Mouse (Mus musculus) hindbrain, embryonic 11.5 days (tissue): ENCODE data around the gene Sema4g. TPM values are rescaled to one million over a fixed set of nuclear protein-coding genes. Genes with fewer than 3 reads are reported as not detected.
A peak's percentile ranks its signal among the peaks of the same experiment; 100 is the strongest.

Source experiments
- ATAC-seq: fragments of 200-750 bp; cut with Nextera tagmentation; 2 replicates; pipeline ENCODE4 v1.8.0; 2017; ENCODE audit warnings: mild to moderate bottlenecking, moderate TSS enrichment, moderate library complexity; ENCODE audit not compliant: low FRiP score
- DNase-seq: peaks from one replicate; pipeline ENCODE4 v3.0.0-alpha.2; 2015; ENCODE audit warnings: low spot score
- H3K27ac ChIP-seq: fragments of 300-500 bp; sonication (generic); 2 replicates; pipeline ENCODE4 v1.5.1; 2014; ENCODE audit warnings: mild to moderate bottlenecking, low read depth, low read length
- H3K27me3 ChIP-seq: fragments of 300-500 bp; sonication (generic); 2 replicates; pipeline ENCODE4 v1.6.1; 2014; ENCODE audit warnings: mild to moderate bottlenecking, low read length, moderate library complexity, mixed read lengths; ENCODE audit not compliant: control insufficient read depth, insufficient read depth
- H3K36me3 ChIP-seq: fragments of 300-500 bp; sonication (generic); 2 replicates; pipeline ENCODE4 v1.6.1; 2014; ENCODE audit warnings: mild to moderate bottlenecking, low read length, moderate library complexity, mixed read lengths; ENCODE audit not compliant: control insufficient read depth, insufficient read depth
- H3K4me1 ChIP-seq: fragments of 300-500 bp; sonication (generic); replicated peaks from 2 replicates; pipeline ENCODE4 v1.6.1; 2014; ENCODE audit warnings: low read length, mixed read lengths; ENCODE audit not compliant: control insufficient read depth, insufficient read depth
- H3K4me2 ChIP-seq: fragments of 300-500 bp; sonication (generic); replicated peaks from 2 replicates; pipeline ENCODE4 v1.6.1; 2014; ENCODE audit warnings: mild to moderate bottlenecking, low read depth, low read length
- H3K4me3 ChIP-seq: fragments of 300-500 bp; sonication (generic); 2 replicates; pipeline ENCODE4 v1.5.1; 2014; ENCODE audit warnings: low read depth, low read length
- H3K9ac ChIP-seq: fragments of 300-500 bp; sonication (generic); 2 replicates; pipeline ENCODE4 v1.6.1; 2014; ENCODE audit warnings: low read depth, low read length
- H3K9me3 ChIP-seq: fragments of 300-500 bp; sonication (generic); 2 replicates; pipeline ENCODE4 v1.6.1; 2016; ENCODE audit warnings: low read length; ENCODE audit not compliant: control insufficient read depth
- WGBS: fragments of 180-500 bp; shearing (Covaris S2); extraction: QIAGEN DNeasy Blood & Tissue Kit; methylation state at CpG from one replicate; pipeline ENCODE4 v1.1.7; 2014; 5-methylcytosine and 5-hydroxymethylcytosine counted together
- polyA plus RNA-seq: library from polyadenylated mRNA; unstranded; fragments of >200 nt; fragmentation: Nextera tagmentation; extraction: Ambion mirVana; gene quantifications from 2 replicates; pipeline ENCODE4 v1.2.1, GENCODE M21; 2014

The Sema4g gene
- polyA plus RNA-seq, 1 experiment from 2014 or later, result 7.9 TPM

DNA sequence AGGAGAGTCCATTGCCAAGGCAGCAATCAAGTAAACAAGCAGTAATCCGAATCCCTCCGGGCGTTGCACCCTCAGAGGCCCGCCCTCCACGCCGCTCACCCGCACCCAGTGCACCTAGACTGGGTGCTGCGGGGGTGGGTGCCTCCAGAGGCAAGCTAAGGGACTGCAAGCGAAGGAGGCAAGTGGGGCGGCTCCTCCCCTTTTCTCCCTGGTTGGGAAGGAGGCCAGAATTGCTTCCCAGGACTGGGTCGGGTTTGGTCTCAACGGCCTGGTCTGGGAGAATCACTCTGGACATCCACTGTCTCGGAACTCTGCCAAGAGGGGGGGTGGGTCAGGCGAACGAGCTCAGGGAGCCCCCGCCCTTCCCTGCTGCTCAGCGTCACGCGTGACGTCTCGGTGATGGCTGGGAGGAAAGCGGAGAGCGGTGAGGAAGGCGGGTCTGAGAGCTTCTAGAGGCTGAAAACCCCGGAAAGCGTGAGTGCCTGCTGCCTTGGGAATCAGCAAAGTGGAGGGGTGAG lies 58.6 kb downstream of the Sema4g start, which contains the start of gene Sfxn3:
TSS of gene Sfxn3 (plus strand) at position 87 of the 518 bp plus-strand sequence.
- peaks cover 15% of the 10 kb centered on the region for H3K27me3 ChIP-seq
- H3K4me2 ChIP-seq, result peak within 1 kb of the TSS; percentile 55
- peak within 1 kb of the TSS; percentile 43; the same call in 1 of the 2 replicates for H3K27ac ChIP-seq
- DNase-seq, result peak; percentile 80
- ATAC-seq, result peak; percentile 83
- H3K4me1 ChIP-seq, result peaks cover 8% of the 10 kb centered on the region; the same call in 1 of the 2 replicates
- peak within 1 kb of the TSS; percentile 46 for H3K4me3 ChIP-seq
- peak within 1 kb of the TSS; percentile 74 for H3K9ac ChIP-seq
- 1% methylated on average over 26 of the region's 26 CpGs for WGBS
- no peaks in the 10 kb centered on the region for H3K9me3 ChIP-seq
- no peaks in the 10 kb centered on the region for H3K36me3 ChIP-seq

DNA sequence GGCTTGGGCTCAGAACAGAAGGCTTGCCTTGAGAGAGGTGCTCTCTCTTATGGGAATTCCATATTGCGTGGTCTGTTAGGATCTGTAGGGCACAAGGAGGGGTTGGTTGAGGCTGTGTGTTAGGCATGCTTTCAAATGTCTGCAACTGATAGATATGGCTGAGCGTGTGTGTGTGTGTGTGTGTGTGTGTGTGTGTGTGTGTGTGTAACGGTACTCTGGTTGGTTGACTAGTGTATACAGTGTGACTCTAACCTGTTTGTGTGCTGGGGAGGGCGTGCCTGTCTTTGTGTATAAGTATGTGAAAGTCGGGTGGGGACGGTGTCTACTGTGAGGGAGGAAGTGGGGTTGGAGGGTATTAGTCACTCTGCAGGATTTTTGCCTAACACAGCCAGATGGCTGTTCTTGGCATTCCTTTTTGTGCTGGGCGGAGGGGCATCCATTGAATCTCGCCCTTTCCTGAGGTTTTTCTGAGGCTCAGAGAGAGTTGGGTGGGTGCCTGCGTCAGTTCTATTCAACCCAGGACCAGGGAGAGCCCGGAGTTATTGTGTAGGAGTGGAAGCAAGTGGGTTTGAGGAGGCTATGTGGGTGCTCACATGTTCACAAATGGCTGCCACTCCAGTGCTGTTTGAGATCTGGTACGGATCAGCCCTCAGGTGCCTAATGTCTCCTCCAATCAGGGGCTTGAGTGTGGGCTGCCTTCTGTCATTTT lies 59.2 kb downstream of the Sema4g start:
- DNase-seq, result no peak
- H3K36me3 ChIP-seq, result no peaks in the 10 kb centered on the region
- H3K4me1 ChIP-seq, result peaks cover 8% of the 10 kb centered on the region; the same call in 1 of the 2 replicates
- H3K9ac ChIP-seq, result peak overlapping the region; percentile 74
- H3K27me3 ChIP-seq, result peaks cover 15% of the 10 kb centered on the region
- 51% methylated on average over 11 of the region's 11 CpGs for WGBS
- H3K9me3 ChIP-seq, result no peaks in the 10 kb centered on the region
- ATAC-seq, result peak; percentile 45
- H3K4me3 ChIP-seq, result peak overlapping the region; percentile 46
- H3K27ac ChIP-seq, result peak overlapping the region; percentile 43; the same call in 1 of the 2 replicates
- peak overlapping the region; percentile 55 for H3K4me2 ChIP-seq

DNA sequence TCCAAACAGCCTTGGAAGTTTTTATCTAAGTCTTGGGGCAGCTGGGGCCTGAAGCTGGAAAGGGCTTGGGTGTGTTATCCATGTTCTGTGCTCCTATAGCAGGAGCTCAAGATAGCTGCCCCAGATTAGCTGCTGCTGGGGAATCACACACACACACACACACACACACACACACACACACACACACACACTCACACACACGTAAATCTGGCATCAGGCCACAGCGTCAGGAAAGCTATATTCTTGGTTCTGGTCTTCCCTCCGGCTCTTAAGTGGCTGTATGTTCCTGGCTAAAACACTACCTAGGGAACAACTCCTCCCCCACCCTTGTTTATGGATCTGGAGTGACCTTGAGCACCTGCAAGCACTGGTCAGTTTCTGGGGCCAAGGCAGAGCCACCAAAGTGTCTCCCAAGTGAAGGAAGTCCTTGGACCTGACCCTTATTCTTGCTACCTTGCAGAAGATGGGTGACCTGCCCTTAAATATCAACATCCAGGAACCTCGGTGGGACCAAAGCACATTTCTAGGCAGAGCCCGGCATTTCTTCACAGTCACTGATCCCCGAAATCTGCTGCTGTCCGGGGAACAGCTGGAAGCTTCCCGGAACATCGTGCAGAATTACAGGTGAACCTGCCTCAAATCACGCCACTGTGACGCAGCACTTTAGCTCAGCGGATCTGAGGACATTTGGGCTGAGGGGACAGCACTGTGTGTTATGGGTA lies 59.9 kb downstream of the Sema4g start:
- ATAC-seq (no peak), DNase-seq (no peak)
- peak overlapping the region; percentile 55 for H3K4me2 ChIP-seq
- H3K36me3 ChIP-seq, result no peaks in the 10 kb centered on the region
- H3K4me3 ChIP-seq, result no peak overlapping the region; the same call in 1 of the 2 replicates
- peaks cover 8% of the 10 kb centered on the region; the same call in 1 of the 2 replicates for H3K4me1 ChIP-seq
- 0 out of 2 replicates have a peak overlapping the region, but pooled peaks have one; percentile 4 for H3K9ac ChIP-seq
- peaks cover 15% of the 10 kb centered on the region for H3K27me3 ChIP-seq
- 83% methylated on average over 12 of the region's 12 CpGs for WGBS
- H3K9me3 ChIP-seq, result no peaks in the 10 kb centered on the region
- no peak overlapping the region for H3K27ac ChIP-seq

DNA sequence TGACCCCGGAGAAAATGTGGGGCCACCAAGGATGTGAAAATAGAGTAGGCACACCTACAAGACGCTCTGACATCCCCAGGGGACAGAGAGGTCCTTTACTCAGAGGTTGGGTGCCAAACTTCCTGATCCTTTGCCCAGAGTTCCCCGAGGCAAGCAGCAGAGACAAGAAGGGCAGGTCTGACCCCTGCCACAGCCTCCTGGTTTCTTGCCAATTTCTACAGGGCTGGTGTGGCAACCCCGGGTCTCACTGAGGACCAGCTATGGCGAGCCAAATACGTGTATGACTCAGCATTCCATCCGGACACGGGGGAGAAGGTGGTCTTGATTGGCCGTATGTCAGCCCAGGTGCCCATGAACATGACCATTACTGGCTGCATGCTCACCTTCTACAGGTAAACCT lies 60.6 kb downstream of the Sema4g start:
- no peak overlapping the region for H3K9ac ChIP-seq
- H3K4me2 ChIP-seq, result no peak overlapping the region
- H3K27ac ChIP-seq, result no peak overlapping the region
- WGBS, result 81% methylated on average over 9 of the region's 9 CpGs
- peaks cover 15% of the 10 kb centered on the region for H3K27me3 ChIP-seq
- H3K9me3 ChIP-seq, result no peaks in the 10 kb centered on the region
- ATAC-seq (no peak), DNase-seq (no peak)
- H3K36me3 ChIP-seq, result no peaks in the 10 kb centered on the region
- peaks cover 8% of the 10 kb centered on the region; the same call in 1 of the 2 replicates for H3K4me1 ChIP-seq
- H3K4me3 ChIP-seq, result no peak overlapping the region

Other genes with a start within 250 kb of the Sema4g start
- 9.3 and 11.1 TPM in 2 replicates for gene Pax2, start 233.1 kb upstream of the Sema4g start, polyA plus RNA-seq
- 41.4 and 44.7 TPM in 2 replicates for gene Slf2, start 58.0 kb upstream of the Sema4g start, polyA plus RNA-seq
- gene Twnk, start 16.6 kb downstream of the Sema4g start, polyA plus RNA-seq, result 15.0 and 16.6 TPM in 2 replicates
- gene Mrpl43, start 17.3 kb downstream of the Sema4g start, polyA plus RNA-seq, result 69.0 and 75.0 TPM in 2 replicates
- gene Lzts2, start 25.3 kb downstream of the Sema4g start, polyA plus RNA-seq, result 39.7 and 41.0 TPM in 2 replicates
- 0.62 TPM in 1 of 2 replicates, not detected in the other for gene Pdzd7, start 56.6 kb downstream of the Sema4g start, polyA plus RNA-seq
- 22.7 and 23.8 TPM in 2 replicates for gene Sfxn3, start 58.4 kb downstream of the Sema4g start, polyA plus RNA-seq
- gene Kazald1, start 86.1 kb downstream of the Sema4g start, polyA plus RNA-seq, result 2.9 and 3.9 TPM in 2 replicates
- 2.2 and 4.0 TPM in 2 replicates for gene Tlx1, start 161.6 kb downstream of the Sema4g start, polyA plus RNA-seq
- 7.6 and 8.5 TPM in 2 replicates for gene Lbx1, start 246.7 kb downstream of the Sema4g start, polyA plus RNA-seq